Mouse (Mus musculus): Measurements from ENCODE around the gene Agmat. TPM values are rescaled to one million over a fixed set of nuclear protein-coding genes. Genes with fewer than 3 reads are reported as not detected.

Agmat gene
- polyA plus RNA-seq, 1 experiment from 2014 or later: 1.4 TPM

DNA sequence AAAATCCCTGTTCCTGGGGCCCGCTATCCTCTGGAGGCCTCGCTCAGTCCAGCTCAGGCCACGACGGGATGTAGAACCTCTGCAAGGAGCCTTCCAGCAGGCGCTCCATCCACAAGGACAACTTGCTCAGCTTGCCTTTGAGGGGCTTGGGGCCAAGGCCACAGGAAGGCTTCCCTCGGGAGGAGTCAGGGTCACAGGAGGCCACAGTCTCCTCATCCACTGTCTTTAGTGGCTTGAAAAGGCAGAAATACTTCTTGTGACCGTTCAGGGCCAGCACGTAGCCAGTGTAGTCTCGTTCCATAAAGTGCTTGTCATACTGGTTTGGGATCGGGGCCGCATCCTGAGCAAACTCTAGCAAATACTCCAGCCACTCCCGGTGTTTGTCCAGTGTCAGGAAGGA, 17.0 kb downstream of the Agmat start:
- H3K4me2 ChIP-seq (ENCODE audit: low read length): no peak overlapping the region
- ATAC-seq (ENCODE audit: insufficient number of reproducible peaks, insufficient read depth, low FRiP score, low read depth): no peak
- no peak overlapping the region for H3K9ac ChIP-seq (ENCODE audit: low read length)
- H3K9me3 ChIP-seq (ENCODE audit: control insufficient read depth, low read length): no peaks in the 10 kb centered on the region
- no peak overlapping the region for H3K4me3 ChIP-seq (ENCODE audit: control insufficient read depth in 1 of 2, insufficient read depth in 1 of 2, low read depth in 1 of 2, low read length in 2 of 2)
- H3K36me3 ChIP-seq (ENCODE audit: control insufficient read depth, insufficient read depth, low read length): peaks cover 57% of the 10 kb centered on the region
- WGBS: 94% methylated on average over 12 of the region's 12 CpGs
- peaks cover 23 to 27% of the 10 kb centered on the region in 2 experiments for H3K4me1 ChIP-seq (ENCODE audit: control insufficient read depth in 2 of 2, insufficient read depth in 2 of 2, low read length in 2 of 2)
- H3K27ac ChIP-seq (replicated peaks in 1 of 2; ENCODE audit: control insufficient read depth in 1 of 2, insufficient read depth in 1 of 2, low read depth in 2 of 2, low read length in 2 of 2): no peak overlapping the region
- H3K27me3 ChIP-seq (ENCODE audit: control insufficient read depth, insufficient read depth, low read length): no peaks in the 10 kb centered on the region

DNA sequence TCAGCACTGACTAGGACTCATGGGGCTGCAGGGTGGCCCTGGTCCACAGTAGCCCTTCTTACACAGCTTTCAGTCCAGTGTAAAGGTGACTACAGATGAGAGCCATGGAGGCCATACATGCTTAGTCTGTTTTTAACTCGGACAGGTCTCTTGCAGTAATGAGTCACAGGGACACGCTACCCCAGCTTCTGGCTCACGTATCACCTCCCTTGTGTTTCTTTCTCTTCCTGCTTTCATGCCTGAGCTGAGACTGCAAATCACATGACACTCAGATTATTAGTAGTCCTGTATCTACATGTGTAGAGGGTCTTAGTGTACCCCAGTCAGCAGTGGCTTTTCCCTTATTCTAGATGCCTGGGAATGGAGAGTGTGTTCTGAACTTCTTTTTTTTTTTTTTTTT, 18.5 kb downstream of the Agmat start:
- no peak overlapping the region for H3K9ac ChIP-seq (ENCODE audit: low read length)
- no peak overlapping the region for H3K27ac ChIP-seq (replicated peaks in 1 of 2; ENCODE audit: control insufficient read depth in 1 of 2, insufficient read depth in 1 of 2, low read depth in 2 of 2, low read length in 2 of 2)
- no peak overlapping the region for H3K4me3 ChIP-seq (ENCODE audit: control insufficient read depth in 1 of 2, insufficient read depth in 1 of 2, low read depth in 1 of 2, low read length in 2 of 2)
- H3K4me1 ChIP-seq (ENCODE audit: control insufficient read depth in 2 of 2, insufficient read depth in 2 of 2, low read length in 2 of 2): peaks cover 27 to 37% of the 10 kb centered on the region in 2 experiments
- ATAC-seq (ENCODE audit: insufficient number of reproducible peaks, insufficient read depth, low FRiP score, low read depth): no peak
- no peak overlapping the region for H3K4me2 ChIP-seq (ENCODE audit: low read length)
- no peaks in the 10 kb centered on the region for H3K9me3 ChIP-seq (ENCODE audit: control insufficient read depth, low read length)
- no peaks in the 10 kb centered on the region for H3K27me3 ChIP-seq (ENCODE audit: control insufficient read depth, insufficient read depth, low read length)
- peaks cover 72% of the 10 kb centered on the region for H3K36me3 ChIP-seq (ENCODE audit: control insufficient read depth, insufficient read depth, low read length)
- WGBS: 89% methylated on average over 3 of the region's 3 CpGs

- no peak for ATAC-seq (ENCODE audit: insufficient number of reproducible peaks, insufficient read depth, low FRiP score, low read depth)
- peak overlapping the region; percentile 48; the same call in 1 of the 2 replicates for H3K4me2 ChIP-seq (ENCODE audit: low read length)
- peaks cover 77% of the 10 kb centered on the region for H3K36me3 ChIP-seq (ENCODE audit: control insufficient read depth, insufficient read depth, low read length)
- H3K4me3 ChIP-seq (ENCODE audit: control insufficient read depth in 1 of 2, insufficient read depth in 1 of 2, low read depth in 1 of 2, low read length in 2 of 2): no peak overlapping the region
- H3K9me3 ChIP-seq (ENCODE audit: control insufficient read depth, low read length): no peaks in the 10 kb centered on the region
- H3K27ac ChIP-seq (replicated peaks in 1 of 2; ENCODE audit: control insufficient read depth in 1 of 2, insufficient read depth in 1 of 2, low read depth in 2 of 2, low read length in 2 of 2): peak overlapping the region; percentile 92 to 97
- no peaks in the 10 kb centered on the region for H3K27me3 ChIP-seq (ENCODE audit: control insufficient read depth, insufficient read depth, low read length)
- H3K9ac ChIP-seq (ENCODE audit: low read length): peak overlapping the region; percentile 53; the same call in 1 of the 2 replicates
- peaks cover 27 to 42% of the 10 kb centered on the region in 2 experiments for H3K4me1 ChIP-seq (ENCODE audit: control insufficient read depth in 2 of 2, insufficient read depth in 2 of 2, low read length in 2 of 2)
- 66% methylated on average over 8 of the region's 8 CpGs for WGBS
Measured at GRCm38 (mm10) chr4:141766316-141766667, 19.8 kb downstream of the Agmat start.

DNA sequence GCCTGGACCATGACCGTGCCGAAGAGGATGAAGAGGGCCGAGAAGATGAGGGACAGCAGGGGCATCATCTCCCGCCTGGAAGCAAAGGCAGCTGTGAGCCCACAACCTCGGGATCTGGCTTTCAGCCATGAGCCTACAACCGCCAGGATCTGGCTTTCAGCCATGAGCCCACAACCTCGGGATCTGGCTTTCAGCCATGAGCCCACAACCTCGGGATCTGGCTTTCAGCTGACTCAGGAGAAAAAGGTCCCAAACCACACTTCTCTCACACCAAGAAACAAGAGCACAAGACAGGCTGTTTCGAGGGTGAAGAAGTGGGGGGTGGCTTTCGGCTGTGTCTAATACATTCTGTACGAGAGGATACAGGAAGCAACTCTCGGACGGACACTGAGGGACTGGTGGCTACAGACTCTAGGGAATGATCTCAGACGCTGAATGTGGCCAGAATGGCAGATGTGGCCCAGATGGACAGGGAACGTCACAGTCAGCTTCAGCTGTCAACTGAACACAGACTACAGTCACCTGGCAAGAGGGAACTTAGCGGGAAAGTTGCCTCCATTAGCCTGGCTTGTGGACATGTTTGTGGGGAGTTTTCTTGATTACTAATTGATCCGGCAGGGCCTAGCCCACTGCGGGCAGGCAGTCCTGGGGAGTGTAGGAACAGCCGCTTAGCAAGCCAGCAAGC, 20.3 kb downstream of the Agmat start:
- peak; percentile 46 for ATAC-seq (ENCODE audit: insufficient number of reproducible peaks, insufficient read depth, low FRiP score, low read depth)
- WGBS: 28% methylated on average over 19 of the region's 19 CpGs
- Histone ChIP-seq H3K9me3 (ENCODE audit: control insufficient read depth, low read length) (no peaks in the 10 kb centered on the region), H3K9ac (ENCODE audit: low read length) (peak overlapping the region; percentile 53), H3K4me1 (ENCODE audit: control insufficient read depth in 2 of 2, insufficient read depth in 2 of 2, low read length in 2 of 2) (peaks cover 27 to 42% of the 10 kb centered on the region in 2 experiments), H3K4me2 (ENCODE audit: low read length) (peak overlapping the region; percentile 48), H3K36me3 (ENCODE audit: control insufficient read depth, insufficient read depth, low read length) (peaks cover 77% of the 10 kb centered on the region), H3K4me3 (ENCODE audit: control insufficient read depth in 1 of 2, insufficient read depth in 1 of 2, low read depth in 1 of 2, low read length in 2 of 2) (no peak overlapping the region; a peak in 1 of 4 replicates), H3K27ac (replicated peaks in 1 of 2; ENCODE audit: control insufficient read depth in 1 of 2, insufficient read depth in 1 of 2, low read depth in 2 of 2, low read length in 2 of 2) (peak overlapping the region; percentile 92 to 97), H3K27me3 (ENCODE audit: control insufficient read depth, insufficient read depth, low read length) (no peaks in the 10 kb centered on the region)

DNA sequence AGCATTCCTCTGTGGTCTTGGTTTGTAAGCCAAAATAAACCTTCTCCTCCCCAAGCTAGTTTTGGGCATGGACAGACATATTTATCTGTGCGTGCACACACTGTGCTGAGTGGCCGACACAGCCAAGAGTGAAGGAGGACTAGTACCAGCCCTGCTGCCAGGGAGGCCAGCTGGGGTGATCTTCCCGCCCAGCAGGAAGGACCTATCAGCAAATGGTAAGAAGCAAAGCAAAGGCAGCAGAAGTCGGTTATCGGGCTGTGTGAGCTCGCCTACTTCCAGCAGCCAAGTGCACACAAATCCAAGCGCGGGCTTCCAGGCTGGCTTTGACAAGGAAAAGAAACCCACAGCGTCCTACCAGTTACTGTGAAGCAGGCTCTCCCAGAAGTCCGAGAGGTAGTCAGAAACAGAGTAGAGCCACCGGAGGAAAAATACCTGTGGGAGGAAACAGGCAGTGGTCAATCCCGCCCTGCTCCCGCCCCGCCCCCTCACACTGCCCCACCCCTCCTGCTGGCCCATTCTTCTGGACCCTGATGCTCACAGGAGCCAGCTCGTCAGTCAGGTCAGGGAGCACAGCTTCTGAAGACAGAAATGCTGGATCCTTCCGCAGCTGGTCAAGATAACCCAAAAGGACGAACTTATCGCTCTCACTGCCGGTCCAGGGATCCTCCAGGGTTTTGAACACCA, 21.0 kb downstream of the Agmat start:
- WGBS: 28% methylated on average over 19 of the region's 19 CpGs
- peak; percentile 86 for ATAC-seq (ENCODE audit: insufficient number of reproducible peaks, insufficient read depth, low FRiP score, low read depth)
- H3K27me3 ChIP-seq (ENCODE audit: control insufficient read depth, insufficient read depth, low read length): no peaks in the 10 kb centered on the region
- peak overlapping the region in 1 of 2 experiments; percentile 0; a peak in 1 of 4 replicates for H3K4me3 ChIP-seq (ENCODE audit: control insufficient read depth in 1 of 2, insufficient read depth in 1 of 2, low read depth in 1 of 2, low read length in 2 of 2)
- H3K27ac ChIP-seq (replicated peaks in 1 of 2; ENCODE audit: control insufficient read depth in 1 of 2, insufficient read depth in 1 of 2, low read depth in 2 of 2, low read length in 2 of 2): peak overlapping the region; percentile 92 to 97
- peak overlapping the region; percentile 51 for H3K9ac ChIP-seq (ENCODE audit: low read length)
- H3K9me3 ChIP-seq (ENCODE audit: control insufficient read depth, low read length): no peaks in the 10 kb centered on the region
- peaks cover 77% of the 10 kb centered on the region for H3K36me3 ChIP-seq (ENCODE audit: control insufficient read depth, insufficient read depth, low read length)
- H3K4me1 ChIP-seq (ENCODE audit: control insufficient read depth in 2 of 2, insufficient read depth in 2 of 2, low read length in 2 of 2): peaks cover 27 to 42% of the 10 kb centered on the region in 2 experiments
- H3K4me2 ChIP-seq (ENCODE audit: low read length): peak overlapping the region; percentile 48

- 46% methylated on average over 8 of the region's 8 CpGs for WGBS
- Histone ChIP-seq H3K27ac (replicated peaks in 1 of 2; ENCODE audit: control insufficient read depth in 1 of 2, insufficient read depth in 1 of 2, low read depth in 2 of 2, low read length in 2 of 2) (no peak overlapping the region), H3K4me1 (ENCODE audit: control insufficient read depth in 2 of 2, insufficient read depth in 2 of 2, low read length in 2 of 2) (peaks cover 27 to 42% of the 10 kb centered on the region in 2 experiments), H3K27me3 (ENCODE audit: control insufficient read depth, insufficient read depth, low read length) (no peaks in the 10 kb centered on the region), H3K9me3 (ENCODE audit: control insufficient read depth, low read length) (no peaks in the 10 kb centered on the region), H3K4me3 (ENCODE audit: control insufficient read depth in 1 of 2, insufficient read depth in 1 of 2, low read depth in 1 of 2, low read length in 2 of 2) (no peak overlapping the region), H3K9ac (ENCODE audit: low read length) (no peak overlapping the region), H3K4me2 (ENCODE audit: low read length) (no peak overlapping the region), H3K36me3 (ENCODE audit: control insufficient read depth, insufficient read depth, low read length) (peaks cover 77% of the 10 kb centered on the region)
- ATAC-seq (ENCODE audit: insufficient number of reproducible peaks, insufficient read depth, low FRiP score, low read depth): no peak
Measured at GRCm38 (mm10) chr4:141769501-141770160, 23.2 kb downstream of the Agmat start.

DNA sequence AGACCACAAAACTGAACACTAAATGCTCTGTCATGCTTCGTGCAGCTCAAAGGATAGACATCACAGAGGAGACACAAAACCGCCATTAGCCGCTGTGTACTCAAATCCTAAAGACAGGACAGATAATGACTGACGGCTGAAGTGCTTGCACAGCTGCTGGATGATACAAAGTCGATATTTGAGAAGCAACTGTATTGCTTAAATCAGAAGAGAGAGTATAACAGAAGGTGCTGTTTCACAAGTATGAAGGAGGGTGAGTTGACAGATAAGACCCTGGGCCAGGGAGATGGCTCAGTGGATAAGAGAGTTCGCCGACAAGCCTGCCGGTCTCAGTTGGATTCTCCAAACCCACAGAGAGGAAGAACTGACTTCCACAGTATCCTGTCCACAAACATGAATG, 25.4 kb downstream of the Agmat start:
- WGBS: 85% methylated on average over 8 of the region's 8 CpGs
- Histone ChIP-seq H3K27ac (replicated peaks in 1 of 2; ENCODE audit: control insufficient read depth in 1 of 2, insufficient read depth in 1 of 2, low read depth in 2 of 2, low read length in 2 of 2) (no peak overlapping the region), H3K27me3 (ENCODE audit: control insufficient read depth, insufficient read depth, low read length) (no peaks in the 10 kb centered on the region), H3K36me3 (ENCODE audit: control insufficient read depth, insufficient read depth, low read length) (peaks cover 87% of the 10 kb centered on the region), H3K9me3 (ENCODE audit: control insufficient read depth, low read length) (no peaks in the 10 kb centered on the region), H3K4me2 (ENCODE audit: low read length) (no peak overlapping the region), H3K9ac (ENCODE audit: low read length) (no peak overlapping the region), H3K4me3 (ENCODE audit: control insufficient read depth in 1 of 2, insufficient read depth in 1 of 2, low read depth in 1 of 2, low read length in 2 of 2) (no peak overlapping the region), H3K4me1 (ENCODE audit: control insufficient read depth in 2 of 2, insufficient read depth in 2 of 2, low read length in 2 of 2) (peaks cover 19 to 31% of the 10 kb centered on the region in 2 experiments)
- no peak for ATAC-seq (ENCODE audit: insufficient number of reproducible peaks, insufficient read depth, low FRiP score, low read depth)
